Mouse (Mus musculus) G1E (cell line): ENCODE measurements around the gene Gm20503.

ENCODE experiments used
- CTCF ChIP-seq: IDR thresholded peaks from 2 replicates; pipeline ENCODE4 v1.5.1; 2012; ENCODE audit warnings: low read depth, low read length, inconsistent platforms, mixed read lengths
- GATA1 ChIP-seq: IDR thresholded peaks from 2 replicates; pipeline ENCODE4 v1.6.1; 2012; ENCODE audit warnings: borderline replicate concordance, low read length, inconsistent platforms, mixed read lengths
- GATA2 ChIP-seq: IDR thresholded peaks from 2 replicates; pipeline ENCODE4 v1.6.1; 2012; ENCODE audit warnings: low read depth, low read length, inconsistent platforms, borderline replicate concordance
- TAL1 ChIP-seq: conservative IDR thresholded peaks from 2 replicates; pipeline ENCODE4 v1.6.1; 2012; ENCODE audit warnings: low read depth, low read length, inconsistent platforms, mixed read lengths

DNA sequence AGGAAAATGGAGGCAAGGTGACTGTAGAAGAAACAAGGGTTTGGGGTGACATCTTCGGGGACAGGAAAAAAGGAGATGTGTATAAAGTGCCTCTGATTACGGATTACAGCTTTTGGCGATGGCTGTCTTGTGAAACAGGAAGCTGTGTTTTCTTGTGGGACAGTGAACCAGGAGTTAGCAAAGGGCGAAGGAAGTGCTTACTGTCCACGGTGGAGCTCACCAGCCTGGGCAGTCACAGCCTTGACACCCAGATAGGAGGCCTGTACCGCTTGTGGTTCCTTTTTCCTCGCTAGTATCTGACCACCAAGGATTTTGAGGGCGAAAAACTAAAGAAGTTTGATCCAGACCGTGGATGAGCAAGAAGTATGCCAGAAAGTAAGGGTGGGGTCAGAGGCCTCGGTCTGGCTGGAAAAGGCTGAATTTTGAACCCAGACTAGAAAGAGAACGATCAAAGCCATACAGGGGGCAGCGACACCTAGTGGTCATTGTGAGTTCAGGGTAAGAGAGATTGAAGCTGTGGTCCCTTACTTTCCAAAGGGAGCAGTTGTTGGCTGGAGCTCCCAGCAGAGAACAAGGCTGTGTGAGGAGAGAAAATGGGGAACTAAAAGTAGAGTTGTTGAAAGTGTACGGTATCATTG lies 33.6 kb downstream of the Gm20503 start:
- TF ChIP-seq CTCF: peak; percentile 80
- no peak for TF ChIP-seq GATA1
- no peak for TF ChIP-seq TAL1
- no peak for TF ChIP-seq GATA2
